ENCODE assay signal across 30 mouse cellular contexts in the genomic region with DNA sequence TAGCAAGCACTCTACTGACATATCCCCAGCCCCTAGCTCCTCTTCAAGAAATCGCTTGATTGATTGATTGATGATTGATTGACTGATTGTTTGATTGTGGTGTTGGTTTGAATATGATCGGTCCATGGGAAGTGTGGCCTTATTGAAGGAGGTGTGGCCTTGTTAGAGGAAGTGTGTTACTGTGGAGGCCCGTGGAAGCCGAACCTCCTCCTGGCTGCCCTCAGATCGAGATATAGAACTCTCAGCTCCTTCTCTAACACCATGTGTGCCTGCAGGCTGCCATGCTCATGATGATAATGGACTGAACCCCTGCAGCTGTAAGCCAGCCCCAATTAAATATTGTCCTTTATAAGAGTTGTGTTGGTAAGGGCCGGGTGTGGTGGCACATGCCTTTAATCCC. TPM values are rescaled to one million over a fixed set of nuclear protein-coding genes. Genes with fewer than 3 reads are reported as not detected.
DNase-seq lines count a peak whose midpoint lies in the region; ATAC-seq and TF ChIP-seq lines count a peak whose summit lies in the region.
"Had no signal": no experiment of that assay in that cellular context is flagged by ENCODE, and none has a peak within 500 bp of the region (broad histone marks: within the 10 kb centered on the region; RNA-seq: fewer than 3 reads in every experiment).

No protein-coding gene starts in this region.

- no peaks in the 10 kb centered on the region for H3K79me2 ChIP-seq in MEL (ENCODE audit: control insufficient read depth, insufficient read depth, low read length, poor library complexity)

- no peak for TF ChIP-seq POLR2A in MEL (IDR thresholded peaks at IDR 0.05; ENCODE audit: control insufficient read depth in 1 of 2, insufficient read depth in 1 of 2, low read depth in 1 of 2, low read length in 2 of 2, poor library complexity in 1 of 2)

- no peak overlapping the region for H3K4me2 ChIP-seq in liver, embryonic 11.5 days
- no peak overlapping the region for H3K4me2 ChIP-seq in liver, embryonic 13.5 days
- no peak overlapping the region for H3K4me2 ChIP-seq in liver, embryonic 15.5 days
- H3K4me2 ChIP-seq in hindbrain, postnatal 0 days (ENCODE audit: low read depth, low read length): no peak overlapping the region
- H3K4me2 ChIP-seq in heart, embryonic 11.5 days: no peak overlapping the region
- H3K4me2 ChIP-seq: embryonic facial prominence, embryonic 12.5 days; forebrain, embryonic 13.5 days; forebrain, embryonic 15.5 days had no signal

- H3K9ac ChIP-seq in liver, embryonic 11.5 days (ENCODE audit: low read depth, low read length): no peak overlapping the region
- H3K9ac ChIP-seq in MEL (ENCODE audit: control insufficient read depth, low read depth, low read length, poor library complexity, severe bottlenecking): no peak overlapping the region
- H3K9ac ChIP-seq in liver, embryonic 13.5 days: no peak overlapping the region
- H3K9ac ChIP-seq in liver, embryonic 15.5 days: no peak overlapping the region
- no peak overlapping the region for H3K9ac ChIP-seq in hindbrain, postnatal 0 days (replicated peaks; ENCODE audit: low read length)
- no peak overlapping the region for H3K9ac ChIP-seq in heart, embryonic 11.5 days (ENCODE audit: low read depth, low read length)
- H3K9ac ChIP-seq: embryonic facial prominence, embryonic 12.5 days; forebrain, embryonic 13.5 days; forebrain, embryonic 15.5 days; forebrain, postnatal 0 days had no signal

- WGBS in liver, embryonic 11.5 days: 71% methylated on average over 6 of the region's 6 CpGs
- 42% methylated on average over 6 of the region's 6 CpGs for WGBS in liver, embryonic 13.5 days (ENCODE audit: insufficient replicate concordance)
- 48% methylated on average over 6 of the region's 6 CpGs for WGBS in liver, embryonic 15.5 days (ENCODE audit: insufficient replicate concordance)
- 91% methylated on average over 6 of the region's 6 CpGs for WGBS in hindbrain, postnatal 0 days
- WGBS in heart, embryonic 11.5 days (ENCODE audit: insufficient replicate concordance): 83% methylated on average over 6 of the region's 6 CpGs

- H3K9me3 ChIP-seq in liver, embryonic 11.5 days (ENCODE audit: control insufficient read depth, low read length): no peaks in the 10 kb centered on the region
- H3K9me3 ChIP-seq in MEL (replicated peaks; ENCODE audit: insufficient read depth, low read length): no peaks in the 10 kb centered on the region
- no peaks in the 10 kb centered on the region for H3K9me3 ChIP-seq in liver, embryonic 13.5 days (replicated peaks)
- H3K9me3 ChIP-seq in liver, embryonic 15.5 days (replicated peaks): no peaks in the 10 kb centered on the region
- H3K9me3 ChIP-seq in hindbrain, postnatal 0 days (ENCODE audit: low read length): no peaks in the 10 kb centered on the region
- no peaks in the 10 kb centered on the region for H3K9me3 ChIP-seq in heart, embryonic 11.5 days (replicated peaks; ENCODE audit: control insufficient read depth, low read length)
- H3K9me3 ChIP-seq: embryonic facial prominence, embryonic 10.5 days; embryonic facial prominence, embryonic 12.5 days; forebrain, embryonic 13.5 days; forebrain, embryonic 15.5 days; G1E had no signal

- no peak overlapping the region for H3K4me3 ChIP-seq in liver, embryonic 11.5 days (ENCODE audit: low read depth, low read length)
- H3K4me3 ChIP-seq in MEL (ENCODE audit: control insufficient read depth in 1 of 2, insufficient read depth in 1 of 2, low read depth in 2 of 2, low read length in 2 of 2): no peak overlapping the region
- no peak overlapping the region for H3K4me3 ChIP-seq in liver, embryonic 13.5 days (replicated peaks)
- no peak overlapping the region for H3K4me3 ChIP-seq in liver, embryonic 15.5 days (replicated peaks)
- H3K4me3 ChIP-seq in hindbrain, postnatal 0 days (ENCODE audit: low read length): no peak overlapping the region
- no peak overlapping the region for H3K4me3 ChIP-seq in heart, embryonic 11.5 days (ENCODE audit: low read depth, low read length)
- H3K4me3 ChIP-seq: embryonic facial prominence, embryonic 10.5 days; embryonic facial prominence, embryonic 12.5 days; forebrain, embryonic 13.5 days; forebrain, embryonic 15.5 days had no signal

- H3K27me3 ChIP-seq in liver, embryonic 11.5 days (replicated peaks; ENCODE audit: control insufficient read depth, insufficient read depth, low read length): no peaks in the 10 kb centered on the region
- peaks cover 0 to 2% of the 10 kb centered on the region in 2 experiments; a peak in 1 of 4 replicates for H3K27me3 ChIP-seq in MEL (ENCODE audit: control insufficient read depth in 1 of 2, insufficient read depth in 2 of 2, low read length in 2 of 2)
- H3K27me3 ChIP-seq in liver, embryonic 13.5 days: no peaks in the 10 kb centered on the region
- no peaks in the 10 kb centered on the region for H3K27me3 ChIP-seq in liver, embryonic 15.5 days
- no peaks in the 10 kb centered on the region for H3K27me3 ChIP-seq in hindbrain, postnatal 0 days (ENCODE audit: insufficient read depth, low read length)
- no peaks in the 10 kb centered on the region for H3K27me3 ChIP-seq in heart, embryonic 11.5 days (ENCODE audit: control insufficient read depth, insufficient read depth, low read length)
- H3K27me3 ChIP-seq: CH12.LX; embryonic facial prominence, embryonic 12.5 days; forebrain, embryonic 13.5 days; forebrain, embryonic 15.5 days; Patski had no signal

- no peaks in the 10 kb centered on the region for H3K36me3 ChIP-seq in liver, embryonic 11.5 days (ENCODE audit: control insufficient read depth, insufficient read depth, low read length)
- peaks cover 0 to 2% of the 10 kb centered on the region in 2 experiments; a peak in 2 of 4 replicates for H3K36me3 ChIP-seq in MEL (ENCODE audit: control insufficient read depth in 1 of 2, insufficient read depth in 2 of 2, low read length in 2 of 2)
- no peaks in the 10 kb centered on the region for H3K36me3 ChIP-seq in liver, embryonic 13.5 days
- no peaks in the 10 kb centered on the region for H3K36me3 ChIP-seq in liver, embryonic 15.5 days (replicated peaks)
- H3K36me3 ChIP-seq in hindbrain, postnatal 0 days (ENCODE audit: insufficient read depth, low read length): no peaks in the 10 kb centered on the region
- H3K36me3 ChIP-seq in heart, embryonic 11.5 days (ENCODE audit: control insufficient read depth, insufficient read depth, low read length): no peaks in the 10 kb centered on the region
- H3K36me3 ChIP-seq: embryonic facial prominence, embryonic 10.5 days; embryonic facial prominence, embryonic 12.5 days; forebrain, embryonic 15.5 days; G1E had no signal

- H3K4me1 ChIP-seq in liver, embryonic 11.5 days (replicated peaks; ENCODE audit: control insufficient read depth, insufficient read depth, low read length): peaks cover 35% of the 10 kb centered on the region
- peaks cover 0 to 19% of the 10 kb centered on the region in 2 experiments; a peak in 2 of 4 replicates for H3K4me1 ChIP-seq in MEL (ENCODE audit: control insufficient read depth in 1 of 2, insufficient read depth in 2 of 2, low read length in 2 of 2)
- H3K4me1 ChIP-seq in liver, embryonic 13.5 days (replicated peaks): peaks cover 55% of the 10 kb centered on the region
- peaks cover 53% of the 10 kb centered on the region for H3K4me1 ChIP-seq in liver, embryonic 15.5 days (replicated peaks)
- no peaks in the 10 kb centered on the region for H3K4me1 ChIP-seq in hindbrain, postnatal 0 days (ENCODE audit: insufficient read depth, low read length)
- H3K4me1 ChIP-seq in heart, embryonic 11.5 days (ENCODE audit: control insufficient read depth, insufficient read depth, low read length): peaks cover 9% of the 10 kb centered on the region
- H3K4me1 ChIP-seq: embryonic facial prominence, embryonic 12.5 days; forebrain, embryonic 13.5 days; forebrain, embryonic 15.5 days had no signal

- intact Hi-C loops in left cerebral cortex, postnatal 14 days (cut with DNase I): no loop called here

- no peak for TF ChIP-seq EP300 in MEL (IDR thresholded peaks at IDR 0.05; ENCODE audit: low read depth in 1 of 2, low read length in 2 of 2)

- peak; percentile 32 for DNase-seq in liver
- DNase-seq in liver, embryonic 11.5 days (ENCODE audit: low spot score): no peak
- peak; percentile 66 for DNase-seq in MEL (ENCODE audit: low read depth, low spot score)
- DNase-seq in liver, embryonic 13.5 days: no peak
- DNase-seq in hindbrain, postnatal 0 days (ENCODE audit: low spot score): no peak
- no peak for DNase-seq in left cerebral cortex, postnatal 14 days (ENCODE audit: low spot score in 2 of 2)
- DNase-seq: adrenal gland, adult 8-10 months; adrenal gland, postnatal 14 days; adrenal gland, postnatal 36 days; B cell, adult 2 months; cerebellum, adult 2 months; cerebellum, adult 9-10 months; cerebellum, postnatal 10 days; cerebellum, postnatal 25 days; forebrain, postnatal 0 days had no signal

- no peak overlapping the region for H3K27ac ChIP-seq in liver, embryonic 11.5 days (ENCODE audit: low read depth, low read length)
- no peak overlapping the region for H3K27ac ChIP-seq in MEL (ENCODE audit: control insufficient read depth, low read depth, low read length)
- H3K27ac ChIP-seq in liver, embryonic 13.5 days: peak overlapping the region; percentile 65
- H3K27ac ChIP-seq in liver, embryonic 15.5 days (replicated peaks): 0 out of 2 replicates have a peak overlapping the region, but pooled peaks have one; percentile 33
- no peak overlapping the region for H3K27ac ChIP-seq in hindbrain, postnatal 0 days
- no peak overlapping the region for H3K27ac ChIP-seq in heart, embryonic 11.5 days (ENCODE audit: low read depth, low read length)
- H3K27ac ChIP-seq: embryonic facial prominence, embryonic 10.5 days; embryonic facial prominence, embryonic 12.5 days; forebrain, embryonic 13.5 days; forebrain, embryonic 15.5 days had no signal

- TF ChIP-seq RAD21 in MEL (IDR thresholded peaks at IDR 0.05; ENCODE audit: low read depth, low read length): no peak

- TF ChIP-seq CTCF in MEL (IDR thresholded peaks at IDR 0.05 in 2 of 3, conservative IDR thresholded peaks at IDR 0.05 in 1 of 3; ENCODE audit: control insufficient read depth in 1 of 3, insufficient read depth in 1 of 3, low read depth in 2 of 3, low read length in 3 of 3, poor library complexity in 1 of 3, severe bottlenecking in 1 of 3): no peak
- TF ChIP-seq CTCF in hindbrain, postnatal 0 days (IDR thresholded peaks at IDR 0.05; ENCODE audit: low read depth): no peak

- no peak for ATAC-seq in liver, embryonic 11.5 days (replicated peaks; ENCODE audit: low FRiP score)
- no peak for ATAC-seq in liver, embryonic 13.5 days (ENCODE audit: low read depth)
- no peak for ATAC-seq in liver, embryonic 15.5 days (ENCODE audit: insufficient read depth)
- no peak for ATAC-seq in hindbrain, postnatal 0 days
- no peak for ATAC-seq in heart, embryonic 11.5 days (replicated peaks; ENCODE audit: insufficient number of reproducible peaks, low FRiP score, low TSS enrichment)
- ATAC-seq: activated CD4-positive, CD25-positive, alpha-beta regulatory T cell, adult 4 months; CD4-positive, CD25-positive, alpha-beta regulatory T cell, adult 4 months; forebrain, embryonic 13.5 days; forebrain, embryonic 15.5 days; forebrain, postnatal 0 days; Patski had no signal

RNA-seq across cellular contexts. Expression of a gene that starts 2.8 kb away (rescaled TPM):
- not detected in 2 replicates for polyA plus RNA-seq in liver, embryonic 11.5 days (2014; fragmentation: Nextera tagmentation; extraction: Ambion mirVana)
- total RNA-seq in MEL (2012; rRNA removed): not detected in 2 replicates
- under 1 TPM in 1 of 2 experiments, not detected in 1; 0.17 TPM for polyA plus RNA-seq in MEL (2012; ENCODE audit: insufficient read depth in 1 of 2, insufficient read length in 2 of 2, low read depth in 1 of 2, low replicate concordance in 2 of 2, missing spikeins in 1 of 2)
- not detected in 2 replicates for polyA plus RNA-seq in liver, embryonic 13.5 days (2015; fragmentation: Nextera tagmentation; extraction: Ambion mirVana)
- not detected in 2 replicates for polyA plus RNA-seq in liver, embryonic 15.5 days (2015; fragmentation: Nextera tagmentation; extraction: Ambion mirVana)
- not detected in 2 replicates for total RNA-seq in hindbrain, postnatal 0 days (2014; rRNA removed)
- polyA plus RNA-seq in hindbrain, postnatal 0 days (2015; fragmentation: Nextera tagmentation; extraction: Ambion mirVana): not detected in 2 replicates
- total RNA-seq in left cerebral cortex, postnatal 14 days (2021): not detected
- not detected in 2 replicates for polyA plus RNA-seq in heart, embryonic 11.5 days (2014; fragmentation: Nextera tagmentation; extraction: Ambion mirVana)
- total RNA-seq: adrenal gland, adult 18-20 months; adrenal gland, adult 8-10 months; adrenal gland, postnatal 14 days; adrenal gland, postnatal 36 days; CH12.LX; forebrain, postnatal 0 days; G1E had no signal
- polyA plus RNA-seq: CD4-positive, CD25-positive, alpha-beta regulatory T cell, adult 4 months; cerebellum, adult 2 months; cortical plate, adult 2 months; embryonic facial prominence, embryonic 10.5 days; embryonic facial prominence, embryonic 12.5 days; embryonic facial prominence, embryonic 14.5 days; forebrain, embryonic 11.5 days; forebrain, embryonic 13.5 days; forebrain, embryonic 15.5 days; forebrain, postnatal 0 days; G1E; Patski had no signal

RNA-seq across cellular contexts. Expression of a gene that starts 23.8 kb away (rescaled TPM):
- 59.5 and 66.2 TPM in 2 replicates for polyA plus RNA-seq in liver, embryonic 11.5 days (2014; fragmentation: Nextera tagmentation; extraction: Ambion mirVana)
- 214 and 237 TPM in 2 replicates for total RNA-seq in MEL (2012; rRNA removed)
- polyA plus RNA-seq in MEL (2012; ENCODE audit: insufficient read depth in 1 of 2, insufficient read length in 2 of 2, low read depth in 1 of 2, low replicate concordance in 2 of 2, missing spikeins in 1 of 2): 100 to 1,000 TPM in 1 of 2 experiments, not detected in 1; 407 TPM
- 26.8 and 29.5 TPM in 2 replicates for polyA plus RNA-seq in liver, embryonic 13.5 days (2015; fragmentation: Nextera tagmentation; extraction: Ambion mirVana)
- 23.6 and 24.9 TPM in 2 replicates for polyA plus RNA-seq in liver, embryonic 15.5 days (2015; fragmentation: Nextera tagmentation; extraction: Ambion mirVana)
- 180 and 199 TPM in 2 replicates for total RNA-seq in hindbrain, postnatal 0 days (2014; rRNA removed)
- 22.4 and 25.5 TPM in 2 replicates for polyA plus RNA-seq in hindbrain, postnatal 0 days (2015; fragmentation: Nextera tagmentation; extraction: Ambion mirVana)
- total RNA-seq in left cerebral cortex, postnatal 14 days (2021): 100 to 1,000 TPM in 1 of 2 experiments, 10 to 100 TPM in 1; 96.5 to 103 TPM
- polyA plus RNA-seq in heart, embryonic 11.5 days (2014; fragmentation: Nextera tagmentation; extraction: Ambion mirVana): 42.9 and 63.5 TPM in 2 replicates

RNA-seq across cellular contexts. Expression of a gene that starts 24.2 kb away (rescaled TPM):
- 0.62 TPM in 1 of 2 replicates, not detected in the other for polyA plus RNA-seq in liver, embryonic 11.5 days (2014; fragmentation: Nextera tagmentation; extraction: Ambion mirVana)
- total RNA-seq in MEL (2012; rRNA removed): not detected in 2 replicates
- polyA plus RNA-seq in MEL (2012; ENCODE audit: insufficient read depth in 1 of 2, insufficient read length in 2 of 2, low read depth in 1 of 2, low replicate concordance in 2 of 2, missing spikeins in 1 of 2): not detected
- polyA plus RNA-seq in liver, embryonic 13.5 days (2015; fragmentation: Nextera tagmentation; extraction: Ambion mirVana): 0.22 TPM in 1 of 2 replicates, not detected in the other
- 0.32 TPM in 1 of 2 replicates, not detected in the other for polyA plus RNA-seq in liver, embryonic 15.5 days (2015; fragmentation: Nextera tagmentation; extraction: Ambion mirVana)
- total RNA-seq in hindbrain, postnatal 0 days (2014; rRNA removed): 1.3 TPM in 1 of 2 replicates, not detected in the other
- polyA plus RNA-seq in hindbrain, postnatal 0 days (2015; fragmentation: Nextera tagmentation; extraction: Ambion mirVana): 0.85 and 1.6 TPM in 2 replicates
- not detected for total RNA-seq in left cerebral cortex, postnatal 14 days (2021)
- polyA plus RNA-seq in heart, embryonic 11.5 days (2014; fragmentation: Nextera tagmentation; extraction: Ambion mirVana): 0.34 and 0.49 TPM in 2 replicates
- total RNA-seq: adrenal gland, adult 18-20 months; adrenal gland, adult 8-10 months; adrenal gland, postnatal 14 days; adrenal gland, postnatal 36 days; G1E had no signal
- polyA plus RNA-seq: activated CD4-positive, CD25-positive, alpha-beta regulatory T cell, adult 4 months; CD4-positive, CD25-positive, alpha-beta regulatory T cell, adult 4 months; Patski had no signal

Comparison
In these comparisons a context has a peak if more than half of its experiments do, and no peak if none do; other contexts are left out.
1. DNase-seq: peak in liver (single experiment) and MEL (single experiment); none in liver, embryonic 11.5 days (single experiment), liver, embryonic 13.5 days (single experiment), hindbrain, postnatal 0 days (single experiment) and left cerebral cortex, postnatal 14 days (0 of 2).
2. H3K27ac ChIP-seq: peak in liver, embryonic 13.5 days (single experiment) and liver, embryonic 15.5 days (single experiment); none in liver, embryonic 11.5 days (single experiment), MEL (single experiment), hindbrain, postnatal 0 days (single experiment) and heart, embryonic 11.5 days (single experiment).